Mouse (Mus musculus): ENCODE results near the gene Tns1. TPM values are rescaled to one million over a fixed set of nuclear protein-coding genes. Genes with fewer than 3 reads are reported as not detected.

Tns1 gene
- polyA plus RNA-seq, 1 experiment: 6.5 TPM

DNA sequence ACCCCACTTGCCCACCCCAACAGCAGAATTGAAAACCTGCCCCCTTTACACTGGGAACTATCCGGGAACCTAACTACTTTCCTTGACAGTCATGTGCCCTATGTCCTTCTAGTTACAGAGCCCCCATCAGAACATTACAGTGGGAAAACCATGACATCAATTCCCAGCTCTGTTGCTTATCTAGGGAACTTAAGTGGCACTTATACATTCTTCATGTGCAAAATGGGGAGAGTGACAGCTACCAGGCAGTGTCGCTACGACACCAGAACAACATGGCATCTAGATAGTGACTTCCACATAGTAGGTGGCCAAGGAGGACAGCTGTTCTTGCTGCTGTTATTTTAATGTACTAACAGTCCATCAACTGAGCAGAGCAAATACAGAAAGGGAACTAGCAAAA is 204.3 kb downstream of the Tns1 start:
- Histone ChIP-seq H3K36me3 (ENCODE audit: control insufficient read depth, insufficient read depth, low read length, poor library complexity, severe bottlenecking) (no peaks in the 10 kb centered on the region), H3K4me3 (ENCODE audit: low read depth, low read length) (no peak overlapping the region), H3K9me3 (replicated peaks; ENCODE audit: control insufficient read depth, insufficient read depth, low read length, poor library complexity, severe bottlenecking) (no peaks in the 10 kb centered on the region), H3K27me3 (ENCODE audit: control insufficient read depth, insufficient read depth, low read length, poor library complexity, severe bottlenecking) (no peaks in the 10 kb centered on the region), H3K9ac (ENCODE audit: low read depth, poor library complexity, severe bottlenecking) (no peak overlapping the region), H3K27ac (ENCODE audit: insufficient read depth, low read length) (no peak overlapping the region), H3K4me1 (ENCODE audit: control insufficient read depth, insufficient read depth, low read length) (no peaks in the 10 kb centered on the region)
- TF ChIP-seq POLR2A (IDR thresholded peaks at IDR 0.05; ENCODE audit: insufficient read depth, low read length): no peak
- no peak for TF ChIP-seq EP300 (IDR thresholded peaks at IDR 0.05; ENCODE audit: insufficient read depth, low read depth, low read length)
- TF ChIP-seq CTCF (IDR thresholded peaks at IDR 0.05; ENCODE audit: low read depth, low read length): no peak

- Histone ChIP-seq H3K36me3 (ENCODE audit: control insufficient read depth, insufficient read depth, low read length, poor library complexity, severe bottlenecking) (no peaks in the 10 kb centered on the region), H3K4me3 (ENCODE audit: low read depth, low read length) (no peak overlapping the region), H3K27ac (ENCODE audit: insufficient read depth, low read length) (no peak overlapping the region), H3K9ac (ENCODE audit: low read depth, poor library complexity, severe bottlenecking) (no peak overlapping the region), H3K4me1 (ENCODE audit: control insufficient read depth, insufficient read depth, low read length) (no peaks in the 10 kb centered on the region), H3K9me3 (replicated peaks; ENCODE audit: control insufficient read depth, insufficient read depth, low read length, poor library complexity, severe bottlenecking) (no peaks in the 10 kb centered on the region), H3K27me3 (ENCODE audit: control insufficient read depth, insufficient read depth, low read length, poor library complexity, severe bottlenecking) (no peaks in the 10 kb centered on the region)
- TF ChIP-seq EP300 (IDR thresholded peaks at IDR 0.05; ENCODE audit: insufficient read depth, low read depth, low read length) (no peak), POLR2A (IDR thresholded peaks at IDR 0.05; ENCODE audit: insufficient read depth, low read length) (no peak), CTCF (IDR thresholded peaks at IDR 0.05; ENCODE audit: low read depth, low read length) (no peak)
Measured at GRCm38 (mm10) chr1:73918001-73918400, 206.2 kb downstream of the Tns1 start.

DNA sequence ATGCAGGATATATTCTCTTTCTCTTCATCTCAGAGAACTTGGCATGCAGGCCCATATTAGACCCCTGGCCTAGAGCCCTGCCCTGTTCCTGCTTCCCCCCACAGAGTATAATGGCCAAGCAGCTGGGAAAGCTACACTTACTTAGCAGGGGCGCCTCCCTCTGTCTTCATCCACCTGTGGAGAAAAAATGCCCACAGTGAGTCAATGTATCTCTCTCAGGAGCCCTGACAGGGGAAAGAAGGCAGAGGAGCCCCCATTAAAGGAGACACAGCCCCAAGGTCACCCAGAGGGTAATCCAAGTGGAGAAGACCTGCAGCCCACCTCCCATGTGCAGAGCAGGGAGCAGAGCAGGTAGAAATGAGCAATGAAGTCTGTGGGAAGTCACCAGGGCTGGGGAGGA is 208.0 kb downstream of the Tns1 start:
- H3K4me3 ChIP-seq (ENCODE audit: low read depth, low read length): no peak overlapping the region
- H3K4me1 ChIP-seq (ENCODE audit: control insufficient read depth, insufficient read depth, low read length): no peaks in the 10 kb centered on the region
- TF ChIP-seq EP300 (IDR thresholded peaks at IDR 0.05; ENCODE audit: insufficient read depth, low read depth, low read length) (no peak), CTCF (IDR thresholded peaks at IDR 0.05; ENCODE audit: low read depth, low read length) (no peak), POLR2A (IDR thresholded peaks at IDR 0.05; ENCODE audit: insufficient read depth, low read length) (no peak)
- no peak overlapping the region for H3K9ac ChIP-seq (ENCODE audit: low read depth, poor library complexity, severe bottlenecking)
- H3K27ac ChIP-seq (ENCODE audit: insufficient read depth, low read length): no peak overlapping the region
- no peaks in the 10 kb centered on the region for H3K36me3 ChIP-seq (ENCODE audit: control insufficient read depth, insufficient read depth, low read length, poor library complexity, severe bottlenecking)
- H3K9me3 ChIP-seq (replicated peaks; ENCODE audit: control insufficient read depth, insufficient read depth, low read length, poor library complexity, severe bottlenecking): no peaks in the 10 kb centered on the region
- no peaks in the 10 kb centered on the region for H3K27me3 ChIP-seq (ENCODE audit: control insufficient read depth, insufficient read depth, low read length, poor library complexity, severe bottlenecking)

DNA sequence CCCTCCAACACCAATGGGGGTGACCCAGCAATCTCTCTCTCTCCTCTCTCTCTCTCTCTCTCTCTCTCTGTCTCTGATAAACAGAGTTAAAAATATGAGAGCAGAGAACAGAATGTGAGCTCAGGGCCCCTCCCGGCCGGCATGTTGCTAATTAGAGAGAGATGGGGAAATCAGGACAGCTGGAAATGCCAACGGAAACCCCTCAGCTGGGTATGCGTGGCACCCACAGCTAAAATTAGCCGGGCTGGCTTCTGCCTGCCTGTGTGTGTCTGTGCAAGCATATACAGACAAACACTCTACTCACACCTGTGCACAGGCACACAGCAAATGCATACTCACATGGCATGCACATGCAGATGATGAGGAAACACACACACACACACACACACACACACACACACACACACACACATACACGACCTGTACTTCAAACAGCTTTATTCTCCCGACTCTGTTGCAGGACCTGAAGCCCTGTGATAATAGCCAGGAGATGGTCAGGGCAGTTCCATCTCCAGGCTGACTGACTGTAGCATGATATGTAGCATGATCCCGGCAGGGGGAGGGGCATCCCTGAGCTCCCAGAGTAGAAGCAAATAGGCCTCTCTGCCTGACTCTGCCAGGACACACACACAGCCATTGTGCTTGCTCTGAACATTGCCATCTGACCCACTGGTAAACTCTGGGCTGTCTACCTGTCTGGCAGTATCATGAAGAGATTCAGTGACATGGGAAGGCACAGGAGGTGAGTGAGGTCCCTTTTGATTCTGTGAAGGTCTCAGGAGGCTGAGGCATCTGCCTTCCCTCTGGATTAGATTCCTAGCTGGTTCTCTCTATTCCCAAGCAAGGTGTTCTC is 208.8 kb downstream of the Tns1 start:
- no peaks in the 10 kb centered on the region for H3K4me1 ChIP-seq (ENCODE audit: control insufficient read depth, insufficient read depth, low read length)
- no peak overlapping the region for H3K9ac ChIP-seq (ENCODE audit: low read depth, poor library complexity, severe bottlenecking)
- H3K4me3 ChIP-seq (ENCODE audit: low read depth, low read length): no peak overlapping the region
- no peak for TF ChIP-seq POLR2A (IDR thresholded peaks at IDR 0.05; ENCODE audit: insufficient read depth, low read length)
- no peak for TF ChIP-seq CTCF (IDR thresholded peaks at IDR 0.05; ENCODE audit: low read depth, low read length)
- TF ChIP-seq EP300 (IDR thresholded peaks at IDR 0.05; ENCODE audit: insufficient read depth, low read depth, low read length): no peak
- no peaks in the 10 kb centered on the region for H3K36me3 ChIP-seq (ENCODE audit: control insufficient read depth, insufficient read depth, low read length, poor library complexity, severe bottlenecking)
- H3K27ac ChIP-seq (ENCODE audit: insufficient read depth, low read length): no peak overlapping the region
- H3K9me3 ChIP-seq (replicated peaks; ENCODE audit: control insufficient read depth, insufficient read depth, low read length, poor library complexity, severe bottlenecking): no peaks in the 10 kb centered on the region
- no peaks in the 10 kb centered on the region for H3K27me3 ChIP-seq (ENCODE audit: control insufficient read depth, insufficient read depth, low read length, poor library complexity, severe bottlenecking)

DNA sequence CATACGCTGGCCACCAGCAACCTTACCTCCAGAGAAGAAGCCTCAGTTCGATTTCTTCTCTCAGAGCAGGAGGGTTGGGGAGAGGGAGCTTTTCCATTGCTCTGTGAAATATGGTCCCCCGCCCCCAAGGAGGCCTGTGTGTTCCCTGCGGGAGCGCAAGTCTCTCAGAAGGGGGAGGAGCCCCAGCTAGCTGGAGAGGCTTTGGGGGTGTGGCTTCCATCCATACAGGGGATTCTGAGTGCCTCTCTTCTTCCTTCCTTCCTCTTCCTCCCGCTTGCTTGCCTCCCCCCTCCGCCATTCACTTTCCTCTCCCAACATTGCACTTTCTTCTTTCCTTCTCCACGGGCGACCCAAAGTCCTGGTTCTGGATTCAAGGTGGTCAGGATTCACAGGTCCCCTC is 210.2 kb downstream of the Tns1 start:
- Histone ChIP-seq H3K36me3 (ENCODE audit: control insufficient read depth, insufficient read depth, low read length, poor library complexity, severe bottlenecking) (no peaks in the 10 kb centered on the region), H3K27ac (ENCODE audit: insufficient read depth, low read length) (no peak overlapping the region), H3K4me3 (ENCODE audit: low read depth, low read length) (no peak overlapping the region), H3K4me1 (ENCODE audit: control insufficient read depth, insufficient read depth, low read length) (no peaks in the 10 kb centered on the region), H3K9ac (ENCODE audit: low read depth, poor library complexity, severe bottlenecking) (no peak overlapping the region), H3K9me3 (replicated peaks; ENCODE audit: control insufficient read depth, insufficient read depth, low read length, poor library complexity, severe bottlenecking) (no peaks in the 10 kb centered on the region), H3K27me3 (ENCODE audit: control insufficient read depth, insufficient read depth, low read length, poor library complexity, severe bottlenecking) (no peaks in the 10 kb centered on the region)
- TF ChIP-seq CTCF (IDR thresholded peaks at IDR 0.05; ENCODE audit: low read depth, low read length) (no peak), EP300 (IDR thresholded peaks at IDR 0.05; ENCODE audit: insufficient read depth, low read depth, low read length) (no peak), POLR2A (IDR thresholded peaks at IDR 0.05; ENCODE audit: insufficient read depth, low read length) (no peak)

Data from ES-Bruce4 (cell line).